Mouse (Mus musculus) hindbrain, postnatal 0 days (tissue): ENCODE measurements at regions not wholly inside any gene's neighbourhood (a gene's known extent, or its start where the extent isn't known, plus 50 kb on each side); places are given as distances from the start of the nearest gene placed in this dataset.
A peak's percentile ranks its signal among the peaks of the same experiment; 100 is the strongest.
"Not testable (repeated sequence)": the region's sequence is repeated elsewhere in the genome, so short reads cannot be mapped to it uniquely, and the experiment has no call there.

Source experiments
- ATAC-seq: fragments of 200-750 bp; cut with Nextera tagmentation; 2 replicates; pipeline ENCODE4 v1.8.0; 2017; ENCODE audit warnings: mild to moderate bottlenecking, moderate TSS enrichment, moderate library complexity
- DNase-seq: peaks from one replicate; pipeline ENCODE4 v3.0.0-alpha.2; 2015; ENCODE audit warnings: low spot score
- H3K27ac ChIP-seq: fragments of 300-500 bp; sonication (generic); 2 replicates; pipeline ENCODE4 v1.5.1; 2014; ENCODE audit warnings: mild to moderate bottlenecking
- H3K27me3 ChIP-seq: fragments of 300-500 bp; sonication (generic); 2 replicates; pipeline ENCODE4 v1.6.1; 2014; ENCODE audit warnings: low read length, mixed read lengths; ENCODE audit not compliant: insufficient read depth
- H3K36me3 ChIP-seq: fragments of 300-500 bp; sonication (generic); 2 replicates; pipeline ENCODE4 v1.6.1; 2014; ENCODE audit warnings: low read length, mixed read lengths; ENCODE audit not compliant: insufficient read depth
- H3K4me1 ChIP-seq: fragments of 300-500 bp; sonication (generic); 2 replicates; pipeline ENCODE4 v1.6.1; 2014; ENCODE audit warnings: antibody characterized with exemption, low read length, mixed read lengths; ENCODE audit not compliant: insufficient read depth
- H3K4me2 ChIP-seq: fragments of 300-500 bp; sonication (generic); 2 replicates; pipeline ENCODE4 v1.6.1; 2014; ENCODE audit warnings: low read depth, mild to moderate bottlenecking, low read length, moderate library complexity, mixed read lengths
- H3K4me3 ChIP-seq: fragments of 300-500 bp; sonication (generic); 2 replicates; pipeline ENCODE4 v1.5.1; 2014; ENCODE audit warnings: low read length
- H3K9ac ChIP-seq: fragments of 300-500 bp; sonication (generic); replicated peaks from 2 replicates; pipeline ENCODE4 v1.6.1; 2014; ENCODE audit warnings: mild to moderate bottlenecking, low read length, moderate library complexity, mixed read lengths
- H3K9me3 ChIP-seq: fragments of 300-500 bp; sonication (generic); 2 replicates; pipeline ENCODE4 v1.6.1; 2016; ENCODE audit warnings: low read length, mixed read lengths
- CTCF ChIP-seq: IDR thresholded peaks from 2 replicates; pipeline ENCODE4 v1.5.1; 2016; ENCODE audit warnings: antibody characterized with exemption, control low read depth, low read depth
- WGBS: fragments of 180-500 bp; shearing (Covaris S2); extraction: QIAGEN DNeasy Blood & Tissue Kit; methylation state at CpG from one replicate; pipeline ENCODE4 v1.1.7; 2014; 5-methylcytosine and 5-hydroxymethylcytosine counted together

- DNase-seq (no peak), ATAC-seq (no peak)
- Histone ChIP-seq H3K36me3 (no peaks in the 10 kb centered on the region), H3K27ac (no peak overlapping the region), H3K4me1 (no peaks in the 10 kb centered on the region), H3K9me3 (no peaks in the 10 kb centered on the region), H3K4me3 (no peak overlapping the region), H3K9ac (no peak overlapping the region), H3K27me3 (no peaks in the 10 kb centered on the region), H3K4me2 (no peak overlapping the region)
- TF ChIP-seq CTCF = no peak
Measured at GRCm38 (mm10) chr13:96327707-96328106, 60.4 kb upstream of the Poc5 start.

DNA sequence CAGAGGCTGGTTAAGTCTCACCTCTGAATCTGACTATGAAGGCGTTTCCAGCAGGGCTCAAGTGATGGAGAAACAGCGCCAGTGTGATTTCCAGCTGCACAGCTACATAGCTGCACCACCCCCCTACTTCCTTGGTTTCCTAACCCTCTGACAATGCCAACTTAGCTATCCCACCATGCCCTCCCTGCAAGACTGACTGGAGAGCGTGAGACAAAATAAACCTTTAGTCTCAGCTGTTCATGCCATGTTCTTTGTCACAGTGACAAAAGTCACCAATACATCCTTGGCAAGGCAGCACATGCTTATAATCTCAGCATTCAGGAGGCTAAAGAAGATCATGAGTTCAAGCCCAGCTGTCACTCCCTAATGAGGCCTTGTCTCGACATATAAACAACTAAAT is 63.5 kb upstream of the Poc5 start:
- no peaks in the 10 kb centered on the region for H3K27me3 ChIP-seq
- WGBS = 38% methylated on average over 4 of the region's 4 CpGs
- no peak for TF ChIP-seq CTCF
- H3K9me3 ChIP-seq = no peaks in the 10 kb centered on the region
- H3K4me3 ChIP-seq = no peak overlapping the region
- H3K27ac ChIP-seq = no peak overlapping the region
- no peaks in the 10 kb centered on the region for H3K4me1 ChIP-seq
- H3K36me3 ChIP-seq = no peaks in the 10 kb centered on the region
- no peak overlapping the region for H3K9ac ChIP-seq
- H3K4me2 ChIP-seq = no peak overlapping the region
- no peak for DNase-seq
- ATAC-seq = no peak

DNA sequence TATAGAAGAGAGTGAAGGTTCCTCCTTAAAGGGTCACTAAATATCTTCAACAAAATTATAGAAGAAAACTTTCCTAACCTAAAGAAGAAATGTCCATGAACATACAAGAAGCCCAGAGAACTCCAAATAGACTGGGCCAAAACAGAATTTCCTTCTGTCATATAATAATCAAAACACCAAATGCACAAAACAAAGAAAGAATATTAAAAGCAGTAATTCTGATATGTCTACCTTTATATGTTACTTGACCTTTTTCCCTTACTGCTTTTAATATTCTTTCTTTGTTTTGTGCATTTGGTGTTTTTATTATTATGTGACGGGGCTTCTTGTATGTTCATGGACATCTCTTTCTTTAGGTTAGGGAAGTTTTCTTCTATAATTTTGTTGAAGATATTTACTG is 70.9 kb upstream of the Poc5 start:
- not testable (repeated sequence) for H3K36me3 ChIP-seq, H3K4me1 ChIP-seq, H3K27ac ChIP-seq, H3K4me2 ChIP-seq, H3K4me3 ChIP-seq, H3K27me3 ChIP-seq, ATAC-seq, H3K9me3 ChIP-seq, H3K9ac ChIP-seq, DNase-seq
- 100% methylated on average over 1 of the region's 1 CpGs for WGBS

DNA sequence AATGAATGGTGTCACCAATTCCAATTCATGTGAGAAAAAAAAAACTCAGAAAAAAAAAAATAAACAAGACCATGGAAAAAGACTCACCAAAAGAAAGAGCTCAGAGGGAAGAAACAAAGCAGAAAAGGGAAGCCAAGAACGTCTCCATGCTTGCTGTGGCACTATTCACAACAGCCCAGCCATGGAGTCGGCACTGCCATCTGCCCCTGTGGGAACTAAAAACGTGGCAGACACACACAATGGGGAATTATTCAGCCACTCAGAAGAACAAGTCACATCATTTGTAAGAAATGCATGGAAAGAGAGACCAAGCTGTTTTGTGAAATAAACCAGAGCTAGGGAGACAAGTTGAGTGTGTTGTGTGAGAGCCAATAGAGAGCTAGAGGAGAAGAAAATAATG is 74.9 kb upstream of the Poc5 start:
- Histone ChIP-seq H3K4me2 (no peak overlapping the region), H3K27me3 (no peaks in the 10 kb centered on the region), H3K9ac (no peak overlapping the region), H3K4me3 (no peak overlapping the region), H3K36me3 (no peaks in the 10 kb centered on the region), H3K27ac (no peak overlapping the region), H3K9me3 (no peaks in the 10 kb centered on the region), H3K4me1 (no peaks in the 10 kb centered on the region)
- peak; percentile 89 for ATAC-seq
- 14% methylated on average over 3 of the region's 3 CpGs for WGBS
- DNase-seq = peak; percentile 58
- no peak for TF ChIP-seq CTCF

GRCm38 (mm10) chr13:96302495-96302894 is 85.6 kb upstream of the Poc5 start:
- no peaks in the 10 kb centered on the region for H3K4me1 ChIP-seq
- DNase-seq (no peak), ATAC-seq (no peak)
- H3K36me3 ChIP-seq = no peaks in the 10 kb centered on the region
- no peaks in the 10 kb centered on the region for H3K27me3 ChIP-seq
- H3K9ac ChIP-seq = no peak overlapping the region
- no peak overlapping the region for H3K4me3 ChIP-seq
- 83% methylated on average over 4 of the region's 4 CpGs for WGBS
- TF ChIP-seq CTCF = no peak
- H3K27ac ChIP-seq = no peak overlapping the region
- no peaks in the 10 kb centered on the region for H3K9me3 ChIP-seq
- H3K4me2 ChIP-seq = no peak overlapping the region

GRCm38 (mm10) chr13:96287797-96288196 is 100.3 kb upstream of the Poc5 start:
- Histone ChIP-seq H3K27ac (no peak overlapping the region), H3K27me3 (no peaks in the 10 kb centered on the region), H3K4me1 (no peaks in the 10 kb centered on the region), H3K9ac (no peak overlapping the region), H3K36me3 (no peaks in the 10 kb centered on the region), H3K4me2 (no peak overlapping the region), H3K4me3 (no peak overlapping the region), H3K9me3 (no peaks in the 10 kb centered on the region)
- WGBS = 29% methylated on average over 7 of the region's 7 CpGs
- no peak for TF ChIP-seq CTCF
- ATAC-seq = no peak
- DNase-seq = peak; percentile 12

GRCm38 (mm10) chr13:96269946-96270345 is 118.1 kb upstream of the Poc5 start:
- Histone ChIP-seq H3K4me2 (no peak overlapping the region), H3K27ac (no peak overlapping the region), H3K36me3 (no peaks in the 10 kb centered on the region), H3K9ac (no peak overlapping the region), H3K9me3 (no peaks in the 10 kb centered on the region), H3K4me1 (no peaks in the 10 kb centered on the region), H3K4me3 (no peak overlapping the region), H3K27me3 (no peaks in the 10 kb centered on the region)
- WGBS = 65% methylated on average over 9 of the region's 9 CpGs
- no peak for DNase-seq
- no peak for ATAC-seq
- TF ChIP-seq CTCF = no peak
